Mouse (Mus musculus) testis, adult 2 months (tissue): ENCODE measurements around the gene Lrrc10b.

Experiments used
- CTCF ChIP-seq: fragments of 200-500 bp; IDR thresholded peaks from 2 replicates; pipeline ENCODE4 v1.5.1; 2012; ENCODE audit warnings: low read depth, mild to moderate bottlenecking, inconsistent platforms, low read length, moderate library complexity; ENCODE audit not compliant: control insufficient read depth, insufficient read depth, insufficient replicate concordance
- POLR2A ChIP-seq: fragments of 200-500 bp; IDR thresholded peaks from 2 replicates; pipeline ENCODE4 v1.6.1; 2012; ENCODE audit warnings: low read depth, mild to moderate bottlenecking, inconsistent platforms, low read length, moderate library complexity; ENCODE audit not compliant: control insufficient read depth

DNA sequence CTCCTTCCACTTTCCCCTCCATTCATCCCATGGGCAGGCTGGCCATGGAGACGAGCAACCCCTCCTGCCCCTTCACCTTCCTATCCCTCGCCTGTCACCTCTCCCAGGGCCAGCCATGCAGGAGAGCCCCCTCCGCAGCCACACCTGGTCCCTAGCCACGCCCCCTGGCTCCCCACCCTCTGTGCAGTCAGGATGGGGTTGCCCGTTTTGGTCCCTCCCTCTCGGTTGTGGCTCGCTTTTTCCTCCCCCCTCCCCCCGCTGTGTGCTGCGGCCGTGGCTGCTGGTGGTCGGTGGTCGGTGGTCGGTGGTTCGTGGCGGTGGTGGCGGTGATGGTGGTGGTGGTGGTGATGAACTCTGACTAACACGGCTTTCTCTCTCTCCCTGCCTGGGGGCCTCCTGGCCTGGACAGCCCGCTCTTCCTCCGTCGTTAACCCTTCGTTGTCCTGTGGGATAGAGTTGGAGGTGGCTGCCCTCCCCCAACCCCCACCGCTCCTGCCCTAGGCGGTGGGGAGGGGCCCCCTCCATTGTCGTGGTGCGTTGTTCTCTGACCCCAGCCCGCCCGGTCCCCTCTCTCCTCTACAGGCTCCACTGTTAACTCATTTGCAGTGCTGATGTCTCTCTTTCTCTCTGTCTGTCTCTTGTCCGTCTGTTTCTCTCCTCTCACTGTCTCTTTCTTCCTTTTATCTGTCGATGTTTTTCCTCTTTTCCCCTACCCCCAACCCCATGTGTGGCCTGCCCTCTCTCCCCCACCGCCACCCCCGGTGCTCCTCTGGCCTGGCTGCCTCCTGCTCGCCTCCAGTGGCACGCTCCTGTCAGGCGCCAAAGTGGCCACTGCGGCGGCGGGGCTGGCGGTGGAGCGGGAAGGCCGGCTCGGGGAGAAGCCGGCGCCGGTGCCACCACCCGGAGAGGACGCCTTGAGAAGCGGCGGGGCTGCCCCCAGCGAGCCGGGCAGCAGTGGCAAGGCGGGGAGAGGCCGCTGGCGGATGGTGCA, 35.0 kb downstream of the Lrrc10b start:
- TF ChIP-seq POLR2A (no peak), CTCF (no peak)
